Mouse (Mus musculus): ENCODE data around the gene Angpt4. TPM values are rescaled to one million over a fixed set of nuclear protein-coding genes. Genes with fewer than 3 reads are reported as not detected.
A peak's percentile ranks its signal among the peaks of the same experiment; 100 is the strongest.

The Angpt4 gene
- not detected for total RNA-seq (2021)
- long read RNA-seq, experiment 1: 0 reads
- long read RNA-seq, experiment 2: 0 reads

- no peak for DNase-seq (ENCODE audit: low spot score in 2 of 2)
Measured at GRCm38 (mm10) chr2:151910919-151911500, at the start of gene Angpt4. Angpt4 (plus strand) TSS chr2:151911210.

- no peak for DNase-seq (ENCODE audit: low spot score in 2 of 2)
Measured at GRCm38 (mm10) chr2:151862257-151862810, 48.7 kb upstream of the Angpt4 start.

GRCm38 (mm10) chr2:151864941-151865340, 46.1 kb upstream of the Angpt4 start:
- no peak for DNase-seq (ENCODE audit: low spot score in 2 of 2)

- DNase-seq (ENCODE audit: low spot score in 2 of 2): peak; percentile 72 to 80
Measured at GRCm38 (mm10) chr2:151866487-151866886, 44.5 kb upstream of the Angpt4 start.

- no peak for DNase-seq (ENCODE audit: low spot score in 2 of 2)
Measured at GRCm38 (mm10) chr2:151868196-151868595, 42.8 kb upstream of the Angpt4 start.

GRCm38 (mm10) chr2:151874551-151874950, 36.5 kb upstream of the Angpt4 start:
- DNase-seq (ENCODE audit: low spot score in 2 of 2): peak; percentile 12 to 35

- peak; percentile 53 to 59 for DNase-seq (ENCODE audit: low spot score in 2 of 2)
Measured at GRCm38 (mm10) chr2:151876012-151876485, 35.0 kb upstream of the Angpt4 start.

GRCm38 (mm10) chr2:151878645-151879044, 32.4 kb upstream of the Angpt4 start:
- DNase-seq (ENCODE audit: low spot score in 2 of 2): no peak

- no peak for DNase-seq (ENCODE audit: low spot score in 2 of 2)
Measured at GRCm38 (mm10) chr2:151879760-151880159, 31.2 kb upstream of the Angpt4 start.

GRCm38 (mm10) chr2:151891031-151891430, 20.0 kb upstream of the Angpt4 start:
- DNase-seq (ENCODE audit: low spot score in 2 of 2): peak in 1 of 2 experiments; percentile 17

GRCm38 (mm10) chr2:151893122-151893774, 17.8 kb upstream of the Angpt4 start:
- no peak for DNase-seq (ENCODE audit: low spot score in 2 of 2)

- no peak for DNase-seq (ENCODE audit: low spot score in 2 of 2)
Measured at GRCm38 (mm10) chr2:151894209-151894980, 16.6 kb upstream of the Angpt4 start.

- DNase-seq (ENCODE audit: low spot score in 2 of 2): no peak
Measured at GRCm38 (mm10) chr2:151895911-151896310, 15.1 kb upstream of the Angpt4 start.

- DNase-seq (ENCODE audit: low spot score in 2 of 2): no peak
Measured at GRCm38 (mm10) chr2:151898106-151898505, 12.9 kb upstream of the Angpt4 start.

- no peak for DNase-seq (ENCODE audit: low spot score in 2 of 2)
Measured at GRCm38 (mm10) chr2:151900845-151901244, 10.2 kb upstream of the Angpt4 start.

- no peak for DNase-seq (ENCODE audit: low spot score in 2 of 2)
Measured at GRCm38 (mm10) chr2:151903267-151903666, 7.7 kb upstream of the Angpt4 start.

GRCm38 (mm10) chr2:151903933-151904332, 7.1 kb upstream of the Angpt4 start:
- DNase-seq (ENCODE audit: low spot score in 2 of 2): no peak

GRCm38 (mm10) chr2:151904636-151905035, 6.4 kb upstream of the Angpt4 start:
- no peak for DNase-seq (ENCODE audit: low spot score in 2 of 2)

- no peak for DNase-seq (ENCODE audit: low spot score in 2 of 2)
Measured at GRCm38 (mm10) chr2:151907020-151907419, 4.0 kb upstream of the Angpt4 start.

GRCm38 (mm10) chr2:151909386-151909785, 1.6 kb upstream of the Angpt4 start:
- no peak for DNase-seq (ENCODE audit: low spot score in 2 of 2)

- DNase-seq (ENCODE audit: low spot score in 2 of 2): no peak
Measured at GRCm38 (mm10) chr2:151910498-151910897, 512 bp upstream of the Angpt4 start.

- no peak for DNase-seq (ENCODE audit: low spot score in 2 of 2)
Measured at GRCm38 (mm10) chr2:151911751-151912150, 741 bp downstream of the Angpt4 start.
